Mouse (Mus musculus): ENCODE results near the gene Spef1.

The Spef1 gene

DNA sequence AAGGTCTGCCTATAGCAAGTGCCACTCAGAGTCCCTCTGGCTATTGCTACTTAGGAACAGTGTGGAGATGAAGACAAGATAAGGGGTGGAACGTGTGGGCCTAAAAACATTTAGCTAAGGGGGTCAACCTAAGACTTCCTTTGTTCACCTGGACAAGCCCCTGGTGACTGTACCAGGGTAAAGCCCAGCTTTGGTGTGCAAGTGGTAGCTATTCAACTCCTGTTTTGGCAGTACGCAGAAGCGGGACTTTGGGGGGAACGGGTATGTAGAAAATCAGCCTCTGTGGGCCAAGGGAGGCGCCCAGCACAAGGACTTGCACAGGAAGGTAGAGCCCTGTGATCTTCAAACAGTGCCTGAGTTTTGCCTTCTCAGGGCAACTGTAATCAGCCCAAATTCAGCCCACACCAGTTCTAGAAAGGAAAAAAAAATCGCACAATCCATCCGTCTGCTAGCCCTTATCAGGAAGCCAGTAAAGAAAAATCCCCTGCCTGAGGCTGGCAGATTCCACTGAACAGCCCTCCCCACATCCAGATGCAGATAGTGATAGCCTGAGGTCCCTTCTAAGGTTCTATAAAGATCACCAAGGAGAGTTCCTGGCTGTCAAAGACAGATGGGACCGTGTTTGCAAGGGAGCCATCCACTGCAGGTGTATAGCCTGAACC lies 18.6 kb upstream of the Spef1 start:
- no peak for DNase-seq

DNA sequence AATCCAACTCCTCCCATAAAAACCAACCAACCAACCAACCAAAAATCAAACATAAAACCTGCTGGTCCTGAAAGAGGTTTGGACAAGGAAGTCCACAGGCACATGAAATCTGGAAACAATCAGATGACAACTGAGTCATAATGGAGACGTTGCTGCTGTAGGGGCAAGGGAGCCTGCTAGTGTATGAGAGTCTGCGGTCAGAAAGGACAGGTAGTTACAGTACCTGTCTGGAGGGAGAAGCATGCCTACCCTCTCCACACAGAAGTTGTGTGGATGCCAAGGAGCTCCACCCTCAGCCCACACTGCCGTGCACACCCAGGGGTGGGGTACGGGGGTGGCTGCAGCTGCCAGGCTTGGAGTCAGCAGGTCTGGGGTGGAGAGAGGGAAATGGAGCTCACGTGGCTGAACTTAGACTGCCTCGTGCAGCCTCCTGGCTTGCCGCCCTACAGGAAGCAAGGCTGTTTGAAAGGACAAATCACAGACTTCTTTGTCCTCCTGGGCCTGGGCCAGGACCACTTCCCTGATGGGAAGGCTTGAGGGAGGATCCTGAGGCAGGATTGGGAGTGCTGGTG lies 17.4 kb upstream of the Spef1 start:
- peak; percentile 79 for DNase-seq

DNA sequence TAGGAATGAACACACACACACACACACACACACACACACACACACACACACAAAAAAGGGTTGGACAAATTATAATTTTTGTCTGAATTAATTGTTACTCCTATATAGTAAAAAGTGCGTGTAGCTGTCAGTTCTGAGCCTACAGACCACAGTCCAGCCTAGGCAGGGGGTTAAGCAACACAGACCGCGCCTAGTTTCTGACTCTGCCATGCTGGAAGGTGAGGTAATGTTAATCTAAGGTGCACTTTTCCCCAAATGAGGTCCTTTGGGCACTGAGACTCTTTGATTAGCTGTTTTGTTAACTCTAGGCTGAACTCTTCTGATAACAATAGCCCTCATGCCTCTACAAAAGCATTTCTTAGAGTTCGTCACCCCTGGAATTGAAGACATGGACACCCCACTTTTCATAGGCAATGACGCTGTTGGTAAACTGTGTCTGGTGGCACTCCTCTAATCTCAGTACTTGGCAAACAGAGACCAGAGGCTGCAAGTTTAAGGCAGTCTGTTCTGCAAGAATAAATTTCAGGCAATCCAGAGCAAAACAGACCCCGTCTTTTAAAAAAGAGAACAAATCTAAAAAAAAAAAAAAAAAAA lies 16.8 kb upstream of the Spef1 start:
- no peak for DNase-seq

DNA sequence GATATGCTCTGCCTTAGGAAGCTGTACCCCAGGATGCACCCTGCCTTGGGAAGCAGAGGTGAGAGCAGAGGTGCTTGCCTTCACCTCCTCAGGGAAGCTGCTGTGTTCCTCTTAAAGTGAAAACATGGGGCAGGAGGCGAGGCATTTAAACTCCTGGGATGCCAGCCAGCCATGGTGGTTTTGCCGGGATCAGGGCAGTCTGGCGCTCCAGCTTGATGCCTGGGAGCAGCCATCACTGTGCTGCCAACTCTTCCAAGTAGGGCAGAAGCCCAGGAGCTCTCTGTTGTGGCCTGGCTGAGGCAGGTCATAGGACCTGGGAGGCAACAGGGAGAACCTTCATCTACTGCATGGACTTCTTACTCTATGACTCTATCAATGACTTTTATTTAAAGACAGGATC lies 14.2 kb upstream of the Spef1 start:
- DNase-seq, result no peak

DNA sequence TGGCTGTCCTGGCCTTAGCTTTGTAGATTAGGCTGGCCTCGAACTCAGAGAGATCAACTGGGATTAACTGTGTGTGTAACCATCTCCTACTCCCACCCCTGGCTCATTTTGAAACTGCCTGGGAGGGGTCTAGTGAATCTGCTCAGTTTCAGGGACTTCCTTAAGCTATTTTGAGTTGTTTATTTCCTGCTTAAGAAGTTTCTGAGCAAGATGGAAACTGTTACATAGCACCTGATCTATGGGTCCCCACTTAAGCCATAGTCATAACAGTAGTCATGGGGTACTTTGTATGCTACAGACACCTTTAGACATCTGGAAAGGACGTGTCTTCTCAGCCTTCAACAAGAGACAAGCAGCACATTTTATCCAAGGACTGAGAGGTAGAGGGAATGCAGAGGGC lies 13.6 kb upstream of the Spef1 start:
- DNase-seq, result no peak

DNA sequence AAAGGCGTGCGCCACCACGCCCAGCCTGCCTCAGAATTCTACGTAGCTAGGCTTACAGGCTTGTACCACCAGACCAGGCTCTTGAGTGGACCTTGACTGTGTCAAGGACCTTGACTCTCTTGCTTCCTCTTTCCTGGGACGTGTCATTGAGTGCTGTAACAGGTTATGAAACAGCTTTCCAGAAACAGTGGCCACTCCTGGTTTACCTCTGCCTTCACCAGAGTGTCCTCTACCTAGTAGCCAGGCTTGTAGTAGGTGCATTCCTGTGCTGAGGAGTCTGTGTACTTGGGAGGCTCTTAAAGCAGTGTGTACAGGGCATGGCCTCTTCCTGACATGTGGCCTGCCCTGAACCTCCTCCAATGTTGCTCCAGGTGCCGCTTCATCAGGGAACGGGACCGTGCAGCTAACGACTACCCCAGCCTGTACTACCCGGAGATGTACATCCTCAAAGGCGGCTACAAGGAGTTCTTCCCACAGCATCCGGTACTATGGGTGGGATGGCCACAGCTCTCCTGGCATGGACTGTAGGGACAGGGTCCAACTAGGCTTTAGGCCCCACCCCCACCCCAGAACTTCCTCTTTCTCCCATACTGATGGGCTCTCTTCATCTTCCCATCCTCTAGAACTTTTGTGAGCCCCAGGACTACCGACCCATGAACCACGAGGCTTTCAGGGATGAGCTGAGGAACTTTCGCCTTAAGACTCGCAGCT lies 9.7 kb upstream of the Spef1 start:
- no peak for DNase-seq

DNA sequence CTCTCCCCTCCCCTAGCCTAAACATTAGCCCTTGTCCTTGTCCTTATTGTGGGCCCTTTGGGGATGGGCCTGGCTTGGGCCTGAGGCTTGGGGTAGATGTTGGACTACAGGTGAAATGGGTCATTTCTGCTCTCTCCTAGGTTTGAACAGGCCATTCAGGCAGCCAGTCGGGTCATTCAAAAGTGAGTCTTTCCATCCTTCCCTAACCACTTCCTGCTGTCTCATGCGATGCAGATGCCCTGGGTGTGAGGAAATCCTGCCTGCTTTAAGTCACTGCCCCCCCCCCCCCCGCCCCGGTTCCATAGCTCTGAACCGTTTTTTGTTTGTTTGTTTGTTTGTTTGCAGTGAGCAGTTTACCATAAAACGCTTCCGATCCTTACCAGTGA lies 3.9 kb upstream of the Spef1 start:
- DNase-seq, result no peak

DNA sequence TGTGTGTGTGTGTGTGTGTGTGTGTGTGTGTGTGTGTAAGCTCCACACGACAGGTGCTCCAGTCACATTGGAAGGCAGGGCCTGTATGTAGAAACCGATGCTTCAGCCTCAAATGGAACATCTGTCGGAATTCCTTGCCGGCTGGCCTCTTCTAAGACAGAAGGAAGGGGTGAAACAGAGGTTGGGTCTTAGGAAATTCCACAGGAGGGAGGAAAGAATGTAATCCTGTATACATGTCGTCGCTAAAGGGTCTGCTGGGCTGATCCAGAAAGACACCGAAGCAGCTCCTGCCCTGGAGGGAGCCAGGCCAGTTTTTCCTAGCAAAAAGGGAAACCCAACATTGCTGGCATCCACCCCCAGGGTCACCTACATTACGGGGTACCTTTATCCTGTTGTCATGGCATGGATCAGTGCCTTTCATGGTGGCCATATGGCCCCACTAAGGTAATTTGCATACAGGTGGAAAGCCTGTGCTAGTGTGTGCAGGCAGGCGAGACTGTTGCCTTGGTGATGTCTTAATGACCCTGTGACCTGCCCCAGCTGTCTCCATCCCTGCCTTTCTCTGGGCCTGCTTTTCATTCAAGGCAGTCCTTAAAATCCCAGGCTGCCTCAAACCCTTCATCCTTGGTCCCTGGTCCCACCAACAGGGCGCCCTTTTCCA lies 3.4 kb upstream of the Spef1 start:
- DNase-seq, result no peak

DNA sequence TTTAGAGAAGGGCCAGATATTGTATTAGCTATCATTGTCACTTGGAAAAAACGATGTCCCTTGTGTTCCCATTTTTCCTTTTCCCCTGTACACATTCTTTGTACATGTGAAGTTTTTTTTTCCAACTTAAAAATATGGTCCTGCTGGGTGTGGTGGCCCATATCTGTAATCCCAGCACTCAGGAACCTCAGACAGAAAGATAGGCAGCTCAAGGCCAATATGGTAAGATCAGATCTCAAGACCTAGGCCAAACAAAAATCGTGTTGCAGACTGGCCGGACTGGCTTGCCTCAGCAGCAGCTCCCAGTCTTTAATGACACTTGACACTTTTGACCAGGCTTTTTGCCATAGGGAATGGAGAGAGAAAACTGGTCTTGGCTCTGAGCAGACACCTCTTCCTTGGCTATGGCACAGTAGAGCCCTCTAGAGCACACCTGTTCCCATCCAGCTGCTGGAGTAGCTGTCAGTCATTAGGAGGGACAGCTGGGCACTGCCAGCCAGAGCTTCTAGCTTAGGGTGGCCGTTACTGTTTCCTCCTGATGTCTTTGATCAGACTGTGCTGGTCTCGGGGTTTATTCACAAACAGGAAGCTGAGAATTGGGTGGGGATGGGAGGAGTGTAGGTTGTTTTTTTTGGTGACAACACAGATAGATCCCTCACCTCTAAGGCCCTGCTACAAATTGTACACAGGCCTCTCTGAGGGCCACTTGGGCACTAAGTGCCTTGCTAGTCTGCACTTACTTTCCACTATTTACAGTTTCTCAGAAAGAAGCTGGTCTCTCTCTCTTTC lies 2.6 kb upstream of the Spef1 start:
- DNase-seq, result no peak

DNA sequence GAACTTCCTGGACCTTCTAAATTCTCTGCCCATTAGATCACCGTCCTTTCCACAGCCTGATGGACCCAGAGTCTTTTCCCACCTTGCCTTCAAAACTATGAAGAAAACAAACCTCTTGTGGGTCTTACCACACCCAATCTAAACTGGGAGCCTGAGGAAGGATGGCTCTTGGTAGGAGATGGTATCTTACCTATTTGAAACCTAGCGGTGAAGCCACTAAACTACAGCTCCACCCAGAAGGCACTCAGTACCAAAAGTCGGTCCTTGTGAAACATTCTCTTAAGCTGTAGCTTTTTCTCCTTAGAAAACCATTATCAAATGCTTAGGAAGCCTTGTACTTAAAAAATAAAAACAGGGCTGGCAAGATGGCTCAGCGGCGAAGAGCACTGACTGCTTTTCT lies 1.2 kb upstream of the Spef1 start:
- no peak for DNase-seq

DNA sequence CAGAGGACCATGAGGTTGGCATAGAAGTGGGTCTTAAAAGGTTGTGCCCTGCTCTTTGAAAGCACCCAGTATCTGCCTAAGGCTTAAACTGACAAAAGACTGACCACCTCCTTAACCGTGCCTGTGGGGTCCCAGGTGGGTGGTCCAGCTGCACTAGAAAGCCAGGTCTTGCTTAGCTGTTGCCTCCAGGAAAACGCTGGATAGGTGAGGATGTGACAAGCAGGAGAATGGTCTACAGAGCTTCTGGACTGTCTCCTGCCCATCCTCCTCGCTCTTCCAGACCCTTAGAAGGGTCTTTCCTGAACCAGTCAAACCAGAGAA lies 480 bp upstream of the Spef1 start:
- DNase-seq, result no peak

DNA sequence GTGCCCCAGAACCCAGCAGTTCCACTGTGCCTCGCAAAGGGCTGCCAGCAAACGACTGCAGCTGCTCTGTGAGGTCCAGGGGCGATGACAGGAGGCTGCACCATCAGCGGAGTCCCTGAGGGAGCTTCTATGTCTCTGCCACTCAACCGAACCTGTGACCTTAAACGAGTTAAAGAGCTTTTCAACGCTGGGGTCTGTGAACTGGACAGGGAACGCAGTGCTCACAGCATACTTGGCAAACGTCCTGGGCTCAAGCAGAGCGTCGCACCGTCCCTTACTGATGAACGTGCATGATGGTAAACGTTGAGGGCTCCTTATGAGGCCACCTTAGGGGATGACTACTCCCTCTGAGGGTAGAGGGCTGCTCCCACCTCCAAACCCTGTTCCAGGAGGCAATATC lies 739 bp downstream of the Spef1 start:
- no peak for DNase-seq

DNA sequence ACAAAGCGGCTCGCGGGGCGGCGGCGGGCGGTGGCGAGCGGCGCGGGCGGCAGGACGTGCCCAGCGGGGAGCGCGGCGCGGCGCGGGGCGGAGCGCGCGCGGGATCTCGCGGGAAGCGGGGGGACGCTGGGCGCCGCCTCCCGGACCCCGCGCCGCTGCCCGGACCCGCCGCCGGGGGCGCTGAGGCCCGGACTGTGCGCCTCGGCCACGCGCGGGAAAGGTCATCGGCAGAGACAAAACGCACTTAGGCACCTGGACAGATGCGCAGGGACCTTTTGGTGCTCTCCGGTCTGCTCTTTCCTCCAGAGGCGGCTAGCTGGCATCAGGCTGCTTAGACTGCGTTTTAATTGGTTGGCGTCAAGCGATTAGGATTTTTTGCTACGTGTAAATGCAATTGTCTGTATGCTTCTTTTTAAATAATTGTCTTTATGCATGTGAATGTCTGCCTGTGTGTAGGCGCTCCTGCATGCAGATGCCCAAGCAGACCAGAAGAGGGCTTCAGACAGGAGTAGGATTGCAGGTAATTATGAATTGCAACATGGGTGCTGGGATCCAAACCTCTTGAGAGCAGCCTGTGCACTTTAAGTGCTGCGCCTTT lies 7.0 kb downstream of the Spef1 start, which contains the start of gene Cenpb:
Cenpb (minus strand) TSS at position 78 of the 598 bp plus-strand sequence.
- peak; percentile 86 for DNase-seq

DNA sequence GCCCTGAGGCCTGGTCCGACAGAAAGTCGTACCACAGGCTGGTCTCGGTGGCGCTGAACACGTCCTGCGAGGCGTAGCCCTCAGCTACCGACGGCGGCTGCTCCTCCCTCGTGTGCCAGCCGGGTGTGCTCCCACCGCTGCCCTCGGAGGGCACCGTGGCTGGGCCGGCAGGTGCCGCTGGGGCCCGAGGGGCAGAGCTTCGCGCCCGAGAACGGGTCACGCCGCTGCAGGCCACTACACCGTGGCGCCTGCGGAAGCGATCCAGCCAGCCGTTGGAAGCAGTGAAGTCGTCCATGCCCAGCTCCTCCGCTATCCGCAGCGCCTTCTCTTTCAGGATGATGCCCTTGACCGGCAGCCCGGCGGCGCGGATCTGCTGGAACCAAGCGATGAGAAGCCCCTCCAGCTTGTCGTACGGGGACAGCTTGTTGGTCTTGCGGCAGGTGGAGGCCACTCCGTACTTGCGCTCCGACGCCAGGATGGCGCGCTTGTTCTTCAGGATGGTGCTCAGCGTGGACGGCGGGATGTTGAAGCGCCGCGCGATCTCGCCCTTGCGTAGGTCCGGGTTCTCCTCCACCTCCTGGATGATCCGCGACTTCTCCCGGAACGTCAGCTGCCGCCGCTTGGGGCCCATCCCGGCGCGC lies 7.7 kb downstream of the Spef1 start:
- DNase-seq, result peak; percentile 80

DNA sequence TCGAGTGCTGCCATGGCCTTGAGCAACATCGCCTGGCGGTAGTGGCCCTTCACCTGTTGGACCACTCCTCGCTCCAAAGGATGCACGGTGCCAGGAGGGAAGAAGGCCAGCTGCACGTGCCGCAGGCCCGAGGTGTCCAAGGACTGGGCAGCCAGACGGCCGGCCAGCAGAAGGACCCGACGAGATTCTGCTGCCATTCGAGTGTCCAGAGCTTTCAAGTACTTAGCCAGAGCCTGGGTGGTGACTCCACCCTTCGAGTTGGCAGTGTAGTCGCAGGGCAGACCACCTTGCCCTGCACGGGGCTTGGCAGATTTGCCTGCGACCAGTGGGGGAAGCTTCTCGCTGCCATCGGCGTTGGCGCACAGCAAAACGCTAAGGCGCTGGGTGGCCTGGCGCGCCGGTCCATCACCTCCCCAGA lies 8.2 kb downstream of the Spef1 start:
- DNase-seq, result no peak

DNA sequence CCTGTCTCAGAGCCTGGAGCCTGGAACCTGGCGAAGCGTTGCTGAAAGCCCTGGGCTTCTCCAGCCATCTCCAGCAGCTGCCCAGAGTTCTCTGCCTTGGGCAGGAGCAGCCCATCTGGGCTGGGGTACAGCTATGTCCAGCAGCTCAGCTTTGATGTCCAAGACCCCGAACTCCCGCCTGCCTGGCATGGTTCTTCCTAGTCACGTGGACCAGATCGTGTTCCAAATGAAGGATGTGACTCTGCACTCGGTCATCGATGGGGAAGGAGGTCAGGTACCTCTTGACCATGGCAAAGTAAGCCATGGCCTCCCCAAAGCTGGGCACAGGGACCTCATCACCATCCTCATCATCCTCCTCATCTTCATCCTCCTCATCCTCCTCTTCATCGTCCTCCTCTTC lies 9.2 kb downstream of the Spef1 start:
- DNase-seq, result no peak

DNA sequence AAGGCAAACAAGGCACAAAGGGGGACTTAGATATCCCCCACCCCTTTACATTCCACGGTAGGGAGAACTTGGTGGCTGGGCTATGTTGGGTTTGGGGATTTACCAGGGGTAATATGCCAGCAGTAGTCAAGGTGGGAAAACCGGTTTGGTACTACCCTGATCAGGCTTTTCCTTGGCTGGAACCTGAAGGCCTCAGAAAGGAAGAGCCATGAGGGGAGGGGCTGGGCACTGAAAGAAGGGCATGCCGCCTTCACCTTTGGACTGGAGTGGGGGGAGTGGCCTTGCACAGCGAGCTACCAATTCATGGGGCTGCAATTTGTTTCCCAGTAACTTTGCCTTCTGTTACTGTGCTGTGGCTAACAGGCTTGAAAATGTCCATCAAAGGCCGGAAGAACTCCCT lies 10.6 kb downstream of the Spef1 start:
- no peak for DNase-seq

DNA sequence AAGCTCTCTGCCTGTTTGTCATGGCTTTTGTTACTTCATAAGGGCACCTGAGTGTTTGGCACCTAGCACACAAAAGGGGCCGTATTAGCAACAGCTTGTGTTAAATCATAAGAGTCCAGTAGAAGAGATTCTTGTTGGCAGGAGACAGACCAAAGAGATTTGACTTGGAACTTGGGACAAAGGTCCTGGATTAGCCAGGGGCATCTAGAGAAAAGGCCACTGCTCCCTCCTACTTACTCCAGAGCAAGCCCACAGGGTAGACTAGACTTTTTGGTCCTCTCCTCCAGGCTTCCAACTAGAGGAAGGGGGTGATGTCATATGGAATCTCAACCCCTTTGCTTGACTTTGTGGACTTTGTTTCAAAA lies 11.2 kb downstream of the Spef1 start:
- no peak for DNase-seq

DNA sequence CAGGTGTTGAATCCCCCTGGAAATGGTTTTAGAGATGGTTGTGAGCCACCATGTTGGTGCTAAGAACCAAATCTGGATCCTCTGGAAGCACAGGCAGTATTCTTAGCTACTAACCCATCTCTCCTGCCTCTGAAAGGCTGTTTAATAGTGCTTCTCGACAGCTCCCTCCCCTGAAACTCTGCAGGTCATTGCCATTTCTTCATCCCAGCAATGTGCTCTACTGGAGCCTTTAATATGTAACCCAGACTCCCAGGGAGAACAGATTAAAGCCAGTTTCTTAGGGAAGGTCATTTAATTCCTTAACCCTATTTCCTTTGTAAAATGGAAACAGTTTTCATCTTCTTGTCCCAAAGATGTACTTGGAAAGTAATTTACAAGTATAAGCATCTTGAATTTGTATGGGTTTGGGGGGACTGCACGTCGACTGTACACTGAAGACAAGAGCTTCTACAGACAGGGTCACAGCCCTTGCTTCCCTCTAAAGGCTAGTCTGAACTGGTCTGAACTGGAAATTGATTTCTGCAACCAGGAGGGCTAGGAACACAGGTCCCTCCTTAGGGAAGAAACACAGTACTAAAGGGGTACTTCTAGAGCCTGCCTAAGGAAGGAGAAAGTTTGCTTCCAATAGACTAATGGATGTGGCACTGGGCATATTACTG lies 11.7 kb downstream of the Spef1 start:
- DNase-seq, result no peak

DNA sequence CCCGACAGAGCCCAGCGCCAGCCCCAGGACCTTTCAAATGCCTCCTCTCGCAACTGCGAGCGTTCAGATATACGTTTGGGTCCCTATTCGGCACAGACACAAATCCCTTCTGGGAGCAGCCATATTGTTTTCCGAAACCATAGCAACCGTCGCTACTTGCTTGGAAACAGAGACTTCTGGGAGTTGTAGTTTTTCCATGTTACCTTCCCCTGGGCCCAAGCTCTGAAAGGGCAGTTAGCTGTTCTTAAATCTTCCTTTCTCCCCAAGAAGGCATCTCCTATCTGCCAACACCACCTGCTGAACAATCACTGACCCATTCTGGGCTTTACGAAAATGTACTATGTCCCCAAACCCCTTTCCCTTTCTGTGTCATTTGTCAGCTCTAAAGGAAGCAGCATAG lies 12.4 kb downstream of the Spef1 start:
- DNase-seq, result peak; percentile 34

DNA sequence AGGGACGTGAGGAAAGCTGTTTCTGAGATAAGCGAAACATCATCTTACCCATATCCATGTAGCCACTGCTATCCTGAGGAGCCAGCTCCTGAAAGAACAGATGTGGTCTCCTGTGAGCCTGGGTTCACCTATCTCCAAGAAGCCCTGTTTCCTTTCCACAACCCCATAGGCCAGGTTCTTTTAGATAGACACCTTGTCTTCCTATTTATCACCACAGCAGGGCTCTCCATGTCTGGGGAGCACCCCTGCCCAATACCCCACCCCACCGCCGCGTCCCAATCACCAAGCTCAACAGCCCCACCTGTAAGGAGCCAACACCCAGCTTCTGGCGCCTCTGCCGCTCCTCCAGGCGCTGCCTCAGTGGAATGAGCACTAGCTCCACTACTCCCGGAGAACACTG lies 14.8 kb downstream of the Spef1 start:
- no peak for DNase-seq
